Mouse (Mus musculus) lung, postnatal 0 days (tissue): ENCODE measurements around the gene Mul1. TPM values are rescaled to one million over a fixed set of nuclear protein-coding genes. Genes with fewer than 3 reads are reported as not detected.

Experiments used
- ATAC-seq: fragments of 200-750 bp; cut with Nextera tagmentation; 2 replicates; pipeline ENCODE4 v1.8.0; 2017; ENCODE audit warnings: moderate library complexity
- DNase-seq: peaks from one replicate; pipeline ENCODE4 v3.0.0-alpha.2; 2016; ENCODE audit warnings: low spot score
- H3K27ac ChIP-seq: fragments of 300-500 bp; sonication (generic); 2 replicates; pipeline ENCODE4 v1.5.1; 2014; ENCODE audit warnings: antibody characterized with exemption, mild to moderate bottlenecking, low read length, mixed read lengths
- H3K27me3 ChIP-seq: fragments of 300-500 bp; sonication (generic); replicated peaks from 2 replicates; pipeline ENCODE4 v1.6.1; 2014; ENCODE audit warnings: low read length, mixed read lengths; ENCODE audit not compliant: insufficient read depth
- H3K36me3 ChIP-seq: fragments of 300-500 bp; sonication (generic); 2 replicates; pipeline ENCODE4 v1.6.1; 2014; ENCODE audit warnings: low read length, mixed read lengths; ENCODE audit not compliant: insufficient read depth
- H3K4me1 ChIP-seq: fragments of 300-500 bp; sonication (generic); 2 replicates; pipeline ENCODE4 v1.6.1; 2014; ENCODE audit warnings: antibody characterized with exemption, low read depth, low read length, mixed read lengths; ENCODE audit not compliant: insufficient read depth
- H3K4me2 ChIP-seq: fragments of 300-500 bp; sonication (generic); replicated peaks from 2 replicates; pipeline ENCODE4 v1.6.1; 2014; ENCODE audit warnings: low read depth, mild to moderate bottlenecking, low read length, moderate library complexity, mixed read lengths
- H3K4me3 ChIP-seq: fragments of 300-500 bp; sonication (generic); 2 replicates; pipeline ENCODE4 v1.5.1; 2014; ENCODE audit warnings: low read depth, low read length
- H3K9ac ChIP-seq: fragments of 300-500 bp; sonication (generic); replicated peaks from 2 replicates; pipeline ENCODE4 v1.6.1; 2014; ENCODE audit warnings: low read depth, mild to moderate bottlenecking
- H3K9me3 ChIP-seq: fragments of 300-500 bp; sonication (generic); 2 replicates; pipeline ENCODE4 v1.6.1; 2016; ENCODE audit warnings: low read length, mixed read lengths
- CTCF ChIP-seq: IDR thresholded peaks from 2 replicates; pipeline ENCODE4 v1.5.1; 2016; ENCODE audit warnings: antibody characterized with exemption, mild to moderate bottlenecking
- EP300 ChIP-seq: IDR thresholded peaks from 2 replicates; pipeline ENCODE4 v1.6.1; 2016; ENCODE audit warnings: antibody characterized with exemption, mild to moderate bottlenecking, control low read depth
- WGBS: fragments of 180-500 bp; shearing (Covaris S2); extraction: QIAGEN DNeasy Blood & Tissue Kit; methylation state at CpG from one replicate; pipeline ENCODE4 v1.1.7; 2014; 5-methylcytosine and 5-hydroxymethylcytosine counted together
- polyA plus RNA-seq: library from polyadenylated mRNA; unstranded; fragments of >200 nt; fragmentation: Nextera tagmentation; extraction: Ambion mirVana; gene quantifications from 2 replicates; pipeline ENCODE4 v1.2.1, GENCODE M21; 2015

The Mul1 gene
- polyA plus RNA-seq, 1 experiment from 2014 or later, result 12.3 TPM

GRCm38 (mm10) chr4:138447827-138448602 is 13.5 kb downstream of the Mul1 start:
- no peak for DNase-seq
- Histone ChIP-seq H3K9me3 (no peaks in the 10 kb centered on the region), H3K4me2 (no peak overlapping the region), H3K4me3 (no peak overlapping the region), H3K27me3 (no peaks in the 10 kb centered on the region), H3K9ac (no peak overlapping the region), H3K27ac (no peak overlapping the region), H3K36me3 (no peaks in the 10 kb centered on the region), H3K4me1 (no peaks in the 10 kb centered on the region)
- no peak for TF ChIP-seq CTCF
- no peak for TF ChIP-seq EP300
- WGBS, result 47% methylated on average over 15 of the region's 15 CpGs
- no peak for ATAC-seq

GRCm38 (mm10) chr4:138448872-138449615 is 14.6 kb downstream of the Mul1 start:
- whole genome bisulfite sequencing, result 59% methylated on average over 7 of the region's 7 CpGs
- Histone ChIP-seq H3K4me3 (no peak overlapping the region), H3K4me1 (peaks cover 6% of the 10 kb centered on the region; the same call in 1 of the 2 replicates), H3K9me3 (no peaks in the 10 kb centered on the region), H3K27me3 (no peaks in the 10 kb centered on the region), H3K27ac (no peak overlapping the region), H3K4me2 (no peak overlapping the region), H3K9ac (no peak overlapping the region), H3K36me3 (no peaks in the 10 kb centered on the region)
- TF ChIP-seq EP300 (no peak), CTCF (no peak)
- ATAC-seq (no peak), DNase-seq (no peak)

GRCm38 (mm10) chr4:138449636-138450314 is 15.3 kb downstream of the Mul1 start:
- DNase-seq (peak; percentile 12), ATAC-seq (no peak)
- 60% methylated on average over 12 of the region's 12 CpGs for WGBS
- H3K27me3 ChIP-seq, result no peaks in the 10 kb centered on the region
- no peak overlapping the region for H3K4me2 ChIP-seq
- TF ChIP-seq EP300 (no peak), CTCF (no peak)
- H3K36me3 ChIP-seq, result no peaks in the 10 kb centered on the region
- no peak overlapping the region for H3K4me3 ChIP-seq
- H3K9me3 ChIP-seq, result no peaks in the 10 kb centered on the region
- peaks cover 6% of the 10 kb centered on the region; the same call in 1 of the 2 replicates for H3K4me1 ChIP-seq
- H3K9ac ChIP-seq, result no peak overlapping the region
- H3K27ac ChIP-seq, result no peak overlapping the region

- Histone ChIP-seq H3K4me3 (no peak overlapping the region), H3K9me3 (no peaks in the 10 kb centered on the region), H3K4me2 (no peak overlapping the region), H3K4me1 (peaks cover 8% of the 10 kb centered on the region), H3K9ac (no peak overlapping the region), H3K36me3 (no peaks in the 10 kb centered on the region), H3K27me3 (no peaks in the 10 kb centered on the region; the same call in 1 of the 2 replicates), H3K27ac (no peak overlapping the region)
- DNase-seq, result no peak
- 33% methylated on average over 15 of the region's 15 CpGs for WGBS
- TF ChIP-seq CTCF, result no peak
- TF ChIP-seq EP300, result no peak
- no peak for ATAC-seq
These were observed 18.0 kb downstream of the Mul1 start for GRCm38 (mm10) chr4:138452306-138453096.

- no peaks in the 10 kb centered on the region; the same call in 1 of the 2 replicates for H3K27me3 ChIP-seq
- ATAC-seq, result no peak
- peak overlapping the region; percentile 76 for H3K9ac ChIP-seq
- H3K36me3 ChIP-seq, result no peaks in the 10 kb centered on the region
- DNase-seq, result no peak
- 15% methylated on average over 17 of the region's 19 CpGs for WGBS
- H3K4me1 ChIP-seq, result peaks cover 9% of the 10 kb centered on the region
- TF ChIP-seq CTCF (no peak), EP300 (no peak)
- H3K27ac ChIP-seq, result peak overlapping the region; percentile 91
- H3K9me3 ChIP-seq, result no peaks in the 10 kb centered on the region
- H3K4me3 ChIP-seq, result peak overlapping the region; percentile 84
- peak overlapping the region; percentile 87 for H3K4me2 ChIP-seq
These were observed 18.8 kb downstream of the Mul1 start for GRCm38 (mm10) chr4:138453097-138453752.
